ENCODE assay signal across 13 mouse cellular contexts in genomic region chr9:122205543-122206200, GRCm38 (mm10).
DNase-seq lines count a peak whose midpoint lies in the region; ATAC-seq and TF ChIP-seq lines count a peak whose summit lies in the region.
"Had no signal": no experiment of that assay in that cellular context is flagged by ENCODE, and none has a peak within 500 bp of the region (broad histone marks: within the 10 kb centered on the region; RNA-seq: fewer than 3 reads in every experiment).

No protein-coding gene starts in this region.

- TF ChIP-seq CTCF in lung, embryonic 14.5 days (IDR thresholded peaks at IDR 0.05; ENCODE audit: low read depth), result no peak
- TF ChIP-seq CTCF in lung, adult 2 months (IDR thresholded peaks at IDR 0.05; ENCODE audit: insufficient read depth, low read length), result no peak

- WGBS in lung, embryonic 14.5 days, result 31% methylated on average over 11 of the region's 11 CpGs
- WGBS in lung, adult 2 months, result 49% methylated on average over 11 of the region's 11 CpGs
- 36% methylated on average over 11 of the region's 11 CpGs for WGBS in heart, embryonic 13.5 days
- WGBS in embryonic facial prominence, embryonic 10.5 days, result 69% methylated on average over 11 of the region's 11 CpGs

- no peaks in the 10 kb centered on the region for H3K27me3 ChIP-seq in lung, embryonic 14.5 days (ENCODE audit: insufficient read depth, low read length)
- H3K27me3 ChIP-seq in heart, embryonic 13.5 days (replicated peaks), result no peaks in the 10 kb centered on the region
- no peaks in the 10 kb centered on the region for H3K27me3 ChIP-seq in embryonic facial prominence, embryonic 10.5 days (replicated peaks; ENCODE audit: low read depth, poor library complexity, severe bottlenecking)
- H3K27me3 ChIP-seq: stomach, embryonic 15.5 days had no signal

- H3K27ac ChIP-seq in lung, embryonic 14.5 days (ENCODE audit: low read depth), result peak overlapping the region; percentile 52; the same call in 1 of the 2 replicates
- peak overlapping the region; percentile 68 for H3K27ac ChIP-seq in heart, embryonic 13.5 days (replicated peaks)
- no peak overlapping the region for H3K27ac ChIP-seq in embryonic facial prominence, embryonic 10.5 days (replicated peaks)
- H3K27ac ChIP-seq: forebrain, embryonic 10.5 days; kidney, postnatal 0 days; stomach, embryonic 15.5 days had no signal

- H3K36me3 ChIP-seq in lung, embryonic 14.5 days (ENCODE audit: insufficient read depth), result no peaks in the 10 kb centered on the region
- H3K36me3 ChIP-seq in heart, embryonic 13.5 days, result no peaks in the 10 kb centered on the region
- H3K36me3 ChIP-seq in embryonic facial prominence, embryonic 10.5 days (replicated peaks), result no peaks in the 10 kb centered on the region
- H3K36me3 ChIP-seq: forebrain, embryonic 10.5 days; stomach, embryonic 15.5 days had no signal

- TF ChIP-seq POLR2A in lung, adult 2 months (IDR thresholded peaks at IDR 0.05; ENCODE audit: borderline replicate concordance, extremely low read depth, low read depth, low read length), result no peak

- no peaks in the 10 kb centered on the region for H3K9me3 ChIP-seq in lung, embryonic 14.5 days (ENCODE audit: low read depth, low read length)
- no peaks in the 10 kb centered on the region for H3K9me3 ChIP-seq in heart, embryonic 13.5 days
- no peaks in the 10 kb centered on the region for H3K9me3 ChIP-seq in embryonic facial prominence, embryonic 10.5 days
- H3K9me3 ChIP-seq: forebrain, embryonic 10.5 days; stomach, embryonic 15.5 days had no signal

- peak; percentile 86 for ATAC-seq in lung, embryonic 14.5 days (ENCODE audit: insufficient read depth)
- no peak for ATAC-seq in heart, embryonic 13.5 days (ENCODE audit: extremely low read depth, insufficient number of reproducible peaks, low FRiP score, low TSS enrichment)

- no peak overlapping the region for H3K9ac ChIP-seq in lung, embryonic 14.5 days
- no peak overlapping the region for H3K9ac ChIP-seq in heart, embryonic 13.5 days
- H3K9ac ChIP-seq: stomach, embryonic 15.5 days had no signal

- H3K4me2 ChIP-seq in lung, embryonic 14.5 days, result no peak overlapping the region
- H3K4me2 ChIP-seq in heart, embryonic 13.5 days, result peak overlapping the region; percentile 1; the same call in 1 of the 2 replicates
- H3K4me2 ChIP-seq: stomach, embryonic 15.5 days had no signal

- peak; percentile 48 for DNase-seq in gastrocnemius, adult 18-20 months (ENCODE audit: low spot score)
- DNase-seq in gastrocnemius, postnatal 10 days, result no peak
- DNase-seq in lung, embryonic 14.5 days, result peak; percentile 84
- no peak for DNase-seq in lung, adult 2 months
- peak; percentile 57 to 73 for DNase-seq in lung, postnatal 4 days
- no peak for DNase-seq in thymus, postnatal 36 days
- DNase-seq in embryonic facial prominence, embryonic 10.5 days (ENCODE audit: low spot score), result no peak
- DNase-seq: right cerebral cortex, adult 18-20 months had no signal

- H3K4me3 ChIP-seq in lung, embryonic 14.5 days (ENCODE audit: low read depth, low read length), result no peak overlapping the region
- no peak overlapping the region for H3K4me3 ChIP-seq in lung, adult 2 months (replicated peaks; ENCODE audit: extremely low read depth, low read depth, low read length)
- H3K4me3 ChIP-seq in heart, embryonic 13.5 days, result no peak overlapping the region
- no peak overlapping the region for H3K4me3 ChIP-seq in embryonic facial prominence, embryonic 10.5 days
- H3K4me3 ChIP-seq: forebrain, embryonic 10.5 days; myocyte; stomach, embryonic 15.5 days had no signal

- peaks cover 13% of the 10 kb centered on the region for H3K4me1 ChIP-seq in lung, embryonic 14.5 days (ENCODE audit: insufficient read depth)
- H3K4me1 ChIP-seq in lung, adult 2 months (ENCODE audit: control insufficient read depth, insufficient read depth, low read length), result no peaks in the 10 kb centered on the region
- peaks cover 39% of the 10 kb centered on the region for H3K4me1 ChIP-seq in heart, embryonic 13.5 days
- H3K4me1 ChIP-seq in embryonic facial prominence, embryonic 10.5 days, result peaks cover 18% of the 10 kb centered on the region

Comparison
In these comparisons a context has a peak if more than half of its experiments do, and no peak if none do; other contexts are left out.
1. DNase-seq: peak in gastrocnemius, adult 18-20 months (single experiment), lung, embryonic 14.5 days (single experiment) and lung, postnatal 4 days (2 of 2); none in gastrocnemius, postnatal 10 days (single experiment), lung, adult 2 months (single experiment), thymus, postnatal 36 days (0 of 2) and embryonic facial prominence, embryonic 10.5 days (single experiment).